Mouse (Mus musculus): ENCODE measurements around the gene Ctf2. TPM values are rescaled to one million over a fixed set of nuclear protein-coding genes. Genes with fewer than 3 reads are reported as not detected.
"Not testable (repeated sequence)": the region's sequence is repeated elsewhere in the genome, so short reads cannot be mapped to it uniquely, and the experiment has no call there.

Gene Ctf2
- polyA plus RNA-seq (2014; fragmentation: Nextera tagmentation; extraction: Ambion mirVana) = 0.27 and 0.30 TPM in 2 replicates

- DNase-seq (ENCODE audit: low spot score); H3K9me3 ChIP-seq (ENCODE audit: control insufficient read depth, low read length); H3K4me1 ChIP-seq (replicated peaks; ENCODE audit: control insufficient read depth, insufficient read depth, low read length); H3K4me3 ChIP-seq (ENCODE audit: low read depth, low read length); H3K36me3 ChIP-seq (ENCODE audit: control insufficient read depth, insufficient read depth, low read length); H3K4me2 ChIP-seq (ENCODE audit: low read length); ATAC-seq (replicated peaks; ENCODE audit: low FRiP score, low TSS enrichment, low read depth); H3K27ac ChIP-seq (ENCODE audit: low read depth); H3K9ac ChIP-seq (ENCODE audit: low read length); H3K27me3 ChIP-seq (replicated peaks; ENCODE audit: control insufficient read depth, insufficient read depth, low read length): not testable (repeated sequence)
- WGBS = no CpG with 5 or more reads among the region's 5 CpGs
Measured at GRCm38 (mm10) chr7:127732066-127732465, at the start of gene Ctf2. Gene Ctf2, minus strand, starts transcription at chr7:127732166.

- no peak for DNase-seq (ENCODE audit: low spot score)
- no peaks in the 10 kb centered on the region for H3K9me3 ChIP-seq (ENCODE audit: control insufficient read depth, low read length)
- H3K4me3 ChIP-seq (ENCODE audit: low read depth, low read length) = peak overlapping the region; percentile 87
- H3K27me3 ChIP-seq (replicated peaks; ENCODE audit: control insufficient read depth, insufficient read depth, low read length) = no peaks in the 10 kb centered on the region
- H3K4me2 ChIP-seq (ENCODE audit: low read length) = peak overlapping the region; percentile 85
- peak overlapping the region; percentile 87 for H3K9ac ChIP-seq (ENCODE audit: low read length)
- 82% methylated on average over 4 of the region's 4 CpGs for WGBS
- H3K27ac ChIP-seq (ENCODE audit: low read depth) = no peak overlapping the region
- ATAC-seq (replicated peaks; ENCODE audit: low FRiP score, low TSS enrichment, low read depth) = no peak
- H3K4me1 ChIP-seq (replicated peaks; ENCODE audit: control insufficient read depth, insufficient read depth, low read length) = peaks cover 10% of the 10 kb centered on the region
- peaks cover 49% of the 10 kb centered on the region for H3K36me3 ChIP-seq (ENCODE audit: control insufficient read depth, insufficient read depth, low read length)
Measured at GRCm38 (mm10) chr7:127778350-127778749, 46.4 kb upstream of the Ctf2 start.

- Histone ChIP-seq H3K27ac (ENCODE audit: low read depth) (peak overlapping the region; percentile 97), H3K36me3 (ENCODE audit: control insufficient read depth, insufficient read depth, low read length) (peaks cover 44% of the 10 kb centered on the region), H3K4me3 (ENCODE audit: low read depth, low read length) (peak overlapping the region; percentile 87), H3K9me3 (ENCODE audit: control insufficient read depth, low read length) (no peaks in the 10 kb centered on the region), H3K4me1 (replicated peaks; ENCODE audit: control insufficient read depth, insufficient read depth, low read length) (peaks cover 10% of the 10 kb centered on the region), H3K9ac (ENCODE audit: low read length) (peak overlapping the region; percentile 87), H3K4me2 (ENCODE audit: low read length) (peak overlapping the region; percentile 85), H3K27me3 (replicated peaks; ENCODE audit: control insufficient read depth, insufficient read depth, low read length) (no peaks in the 10 kb centered on the region)
- DNase-seq (ENCODE audit: low spot score) = peak; percentile 86
- WGBS = 3% methylated on average over 54 of the region's 66 CpGs
- ATAC-seq (replicated peaks; ENCODE audit: low FRiP score, low TSS enrichment, low read depth) = peak; percentile 33
Measured at GRCm38 (mm10) chr7:127777474-127778266, 45.7 kb upstream of the Ctf2 start.

GRCm38 (mm10) chr7:127776878-127777473 lies 45.0 kb upstream of the Ctf2 start:
- Histone ChIP-seq H3K4me1 (replicated peaks; ENCODE audit: control insufficient read depth, insufficient read depth, low read length) (peaks cover 10% of the 10 kb centered on the region), H3K27ac (ENCODE audit: low read depth) (peak overlapping the region; percentile 97), H3K9ac (ENCODE audit: low read length) (peak overlapping the region; percentile 87), H3K4me3 (ENCODE audit: low read depth, low read length) (peak overlapping the region; percentile 87), H3K9me3 (ENCODE audit: control insufficient read depth, low read length) (no peaks in the 10 kb centered on the region), H3K27me3 (replicated peaks; ENCODE audit: control insufficient read depth, insufficient read depth, low read length) (no peaks in the 10 kb centered on the region), H3K36me3 (ENCODE audit: control insufficient read depth, insufficient read depth, low read length) (peaks cover 37% of the 10 kb centered on the region), H3K4me2 (ENCODE audit: low read length) (peak overlapping the region; percentile 65)
- DNase-seq (ENCODE audit: low spot score) (peak; percentile 96), ATAC-seq (replicated peaks; ENCODE audit: low FRiP score, low TSS enrichment, low read depth) (peak; percentile 91)
- under 1% methylated on average over 55 of the region's 70 CpGs for WGBS

GRCm38 (mm10) chr7:127776426-127776825 lies 44.5 kb upstream of the Ctf2 start, which contains the start of gene Setd1a:
Gene Setd1a, plus strand, starts transcription at chr7:127776670.
- H3K4me1 ChIP-seq (replicated peaks; ENCODE audit: control insufficient read depth, insufficient read depth, low read length) = peaks cover 10% of the 10 kb centered on the region
- ATAC-seq (replicated peaks; ENCODE audit: low FRiP score, low TSS enrichment, low read depth) (peak; percentile 71), DNase-seq (ENCODE audit: low spot score) (peak; percentile 94)
- under 1% methylated on average over 23 of the region's 23 CpGs for WGBS
- H3K36me3 ChIP-seq (ENCODE audit: control insufficient read depth, insufficient read depth, low read length) = peaks cover 32% of the 10 kb centered on the region
- peak within 1 kb of the TSS; percentile 87 for H3K9ac ChIP-seq (ENCODE audit: low read length)
- peak within 1 kb of the TSS; percentile 87 for H3K4me3 ChIP-seq (ENCODE audit: low read depth, low read length)
- H3K27me3 ChIP-seq (replicated peaks; ENCODE audit: control insufficient read depth, insufficient read depth, low read length) = no peaks in the 10 kb centered on the region
- peak within 1 kb of the TSS; percentile 85 for H3K4me2 ChIP-seq (ENCODE audit: low read length)
- H3K27ac ChIP-seq (ENCODE audit: low read depth) = peak within 1 kb of the TSS; percentile 97
- no peaks in the 10 kb centered on the region for H3K9me3 ChIP-seq (ENCODE audit: control insufficient read depth, low read length)

GRCm38 (mm10) chr7:127775837-127776236 lies 43.9 kb upstream of the Ctf2 start:
- Histone ChIP-seq H3K9ac (ENCODE audit: low read length) (peak overlapping the region; percentile 87), H3K4me2 (ENCODE audit: low read length) (peak overlapping the region; percentile 65), H3K4me1 (replicated peaks; ENCODE audit: control insufficient read depth, insufficient read depth, low read length) (peaks cover 16% of the 10 kb centered on the region), H3K27ac (ENCODE audit: low read depth) (peak overlapping the region; percentile 97), H3K36me3 (ENCODE audit: control insufficient read depth, insufficient read depth, low read length) (peaks cover 26% of the 10 kb centered on the region), H3K4me3 (ENCODE audit: low read depth, low read length) (peak overlapping the region; percentile 87)
- not testable (repeated sequence) for DNase-seq (ENCODE audit: low spot score); H3K27me3 ChIP-seq (replicated peaks; ENCODE audit: control insufficient read depth, insufficient read depth, low read length); ATAC-seq (replicated peaks; ENCODE audit: low FRiP score, low TSS enrichment, low read depth); H3K9me3 ChIP-seq (ENCODE audit: control insufficient read depth, low read length)
- WGBS = 70% methylated on average over 7 of the region's 7 CpGs

- Histone ChIP-seq H3K9me3 (ENCODE audit: control insufficient read depth, low read length) (no peaks in the 10 kb centered on the region), H3K27me3 (replicated peaks; ENCODE audit: control insufficient read depth, insufficient read depth, low read length) (no peaks in the 10 kb centered on the region), H3K36me3 (ENCODE audit: control insufficient read depth, insufficient read depth, low read length) (peaks cover 6% of the 10 kb centered on the region; the same call in 1 of the 2 replicates), H3K9ac (ENCODE audit: low read length) (no peak overlapping the region), H3K4me3 (ENCODE audit: low read depth, low read length) (no peak overlapping the region), H3K4me1 (replicated peaks; ENCODE audit: control insufficient read depth, insufficient read depth, low read length) (peaks cover 20% of the 10 kb centered on the region), H3K27ac (ENCODE audit: low read depth) (no peak overlapping the region), H3K4me2 (ENCODE audit: low read length) (no peak overlapping the region)
- ATAC-seq (replicated peaks; ENCODE audit: low FRiP score, low TSS enrichment, low read depth) = no peak
- DNase-seq (ENCODE audit: low spot score) = peak; percentile 65
- WGBS = 44% methylated on average over 9 of the region's 9 CpGs
Measured at GRCm38 (mm10) chr7:127773664-127774384, 41.9 kb upstream of the Ctf2 start.

GRCm38 (mm10) chr7:127772557-127772956 lies 40.6 kb upstream of the Ctf2 start:
- 93% methylated on average over 1 of the region's 1 CpGs for WGBS
- no peak for ATAC-seq (replicated peaks; ENCODE audit: low FRiP score, low TSS enrichment, low read depth)
- DNase-seq (ENCODE audit: low spot score) = no peak
- Histone ChIP-seq H3K4me3 (ENCODE audit: low read depth, low read length) (no peak overlapping the region), H3K36me3 (ENCODE audit: control insufficient read depth, insufficient read depth, low read length) (peaks cover 8% of the 10 kb centered on the region), H3K27ac (ENCODE audit: low read depth) (no peak overlapping the region), H3K9me3 (ENCODE audit: control insufficient read depth, low read length) (no peaks in the 10 kb centered on the region), H3K9ac (ENCODE audit: low read length) (no peak overlapping the region), H3K4me2 (ENCODE audit: low read length) (no peak overlapping the region), H3K27me3 (replicated peaks; ENCODE audit: control insufficient read depth, insufficient read depth, low read length) (no peaks in the 10 kb centered on the region), H3K4me1 (replicated peaks; ENCODE audit: control insufficient read depth, insufficient read depth, low read length) (peaks cover 10% of the 10 kb centered on the region)
